Mouse (Mus musculus) C2C12 (cell line): ENCODE results near the gene Rpl35a. TPM values are rescaled to one million over a fixed set of nuclear protein-coding genes. Genes with fewer than 3 reads are reported as not detected.

Source experiments
- H3K27me3 ChIP-seq: one replicate; pipeline ENCODE4 v1.6.1; 2011; ENCODE audit not compliant: control insufficient read depth, insufficient read depth, insufficient read length
- H3K36me3 ChIP-seq: one replicate; pipeline ENCODE4 v1.6.1; 2011; ENCODE audit not compliant: control insufficient read depth, insufficient read depth
- H3K4me3 ChIP-seq: one replicate; pipeline ENCODE4 v1.5.1; 2011; ENCODE audit warnings: mild to moderate bottlenecking, control low read depth; ENCODE audit not compliant: poor library complexity, insufficient read depth, severe bottlenecking
- H3K79me2 ChIP-seq: one replicate; pipeline ENCODE4 v1.6.1; 2011; ENCODE audit not compliant: control insufficient read depth, insufficient read depth
- H3K79me3 ChIP-seq: one replicate; pipeline ENCODE4 v1.6.1; 2011; ENCODE audit warnings: low read depth, control low read depth
- H3ac ChIP-seq: one replicate; pipeline ENCODE3; 2011; ENCODE audit warnings: low read depth; ENCODE audit not compliant: control insufficient read depth, insufficient read length
- CEBPB ChIP-seq: IDR thresholded peaks from one replicate; pipeline ENCODE4 v1.6.1; 2011; ENCODE audit warnings: low read depth, mild to moderate bottlenecking, control low read depth, moderate library complexity
- CTCF ChIP-seq: IDR thresholded peaks from one replicate; pipeline ENCODE4 v1.5.1; 2011; ENCODE audit not compliant: control insufficient read depth, insufficient read depth, insufficient read length
- FOSL1 ChIP-seq: IDR thresholded peaks from one replicate; pipeline ENCODE4 v1.8.0; 2011; ENCODE audit warnings: mild to moderate bottlenecking, low read length; ENCODE audit not compliant: poor library complexity, insufficient read depth, severe bottlenecking
- MAX ChIP-seq: IDR thresholded peaks from one replicate; pipeline ENCODE4 v1.6.1; 2011; ENCODE audit warnings: mild to moderate bottlenecking, control low read depth
- MYOD1 ChIP-seq: IDR thresholded peaks from one replicate; pipeline ENCODE4 v1.6.1; 2011; ENCODE audit warnings: low read depth; ENCODE audit not compliant: control insufficient read depth, insufficient read length
- MYOG ChIP-seq: IDR thresholded peaks from one replicate; pipeline ENCODE4 v1.6.1; 2011; ENCODE audit not compliant: control insufficient read depth, insufficient read length; ENCODE audit errors: extremely low read depth
- USF1 ChIP-seq: IDR thresholded peaks from one replicate; pipeline ENCODE4 v1.6.1; 2011; ENCODE audit warnings: low read depth, mild to moderate bottlenecking, control low read depth, moderate library complexity
- polyA plus RNA-seq: library from polyadenylated mRNA; unstranded; fragments of >200 nt; fragmentation: generic; extraction: Trizol; gene quantifications from one replicate; pipeline ENCODE4 v1.2.1, GENCODE M21; 2012; ENCODE audit warnings: missing spikeins

Rpl35a gene
- polyA plus RNA-seq, 1 experiment: 3,163 TPM

GRCm38 (mm10) chr16:33014921-33015320 is 41.3 kb upstream of the Rpl35a start:
- H3K4me3 ChIP-seq: no peak overlapping the region
- peaks cover 37% of the 10 kb centered on the region for H3K36me3 ChIP-seq
- no peaks in the 10 kb centered on the region for H3K27me3 ChIP-seq

GRCm38 (mm10) chr16:33015396-33015907 is 40.8 kb upstream of the Rpl35a start:
- no peaks in the 10 kb centered on the region for H3K79me3 ChIP-seq
- peaks cover 33% of the 10 kb centered on the region for H3K36me3 ChIP-seq
- no peak overlapping the region for H3K4me3 ChIP-seq
- H3ac ChIP-seq: no peak overlapping the region
- H3K79me2 ChIP-seq: no peaks in the 10 kb centered on the region
- TF ChIP-seq USF1 (no peak), CEBPB (no peak), MYOG (no peak), FOSL1 (no peak), MAX (no peak), CTCF (no peak), MYOD1 (no peak)
- no peaks in the 10 kb centered on the region for H3K27me3 ChIP-seq

More at GRCm38 (mm10) chr16:33014921-33015320, 41.3 kb upstream of the Rpl35a start:
- no peak overlapping the region for H3ac ChIP-seq
- TF ChIP-seq CEBPB: no peak
- TF ChIP-seq MYOG: no peak
- no peak for TF ChIP-seq USF1
- TF ChIP-seq FOSL1: no peak
- no peak for TF ChIP-seq MYOD1
- TF ChIP-seq CTCF: no peak
- no peak for TF ChIP-seq MAX
- no peaks in the 10 kb centered on the region for H3K79me3 ChIP-seq
- no peaks in the 10 kb centered on the region for H3K79me2 ChIP-seq

- TF ChIP-seq MAX: no peak
- Histone ChIP-seq H3K4me3 (no peak overlapping the region), H3K79me2 (no peaks in the 10 kb centered on the region), H3K27me3 (no peaks in the 10 kb centered on the region), H3K36me3 (peaks cover 29% of the 10 kb centered on the region), H3K79me3 (no peaks in the 10 kb centered on the region), H3ac (no peak overlapping the region)
These were observed 40.3 kb upstream of the Rpl35a start for GRCm38 (mm10) chr16:33015986-33016385.

DNA sequence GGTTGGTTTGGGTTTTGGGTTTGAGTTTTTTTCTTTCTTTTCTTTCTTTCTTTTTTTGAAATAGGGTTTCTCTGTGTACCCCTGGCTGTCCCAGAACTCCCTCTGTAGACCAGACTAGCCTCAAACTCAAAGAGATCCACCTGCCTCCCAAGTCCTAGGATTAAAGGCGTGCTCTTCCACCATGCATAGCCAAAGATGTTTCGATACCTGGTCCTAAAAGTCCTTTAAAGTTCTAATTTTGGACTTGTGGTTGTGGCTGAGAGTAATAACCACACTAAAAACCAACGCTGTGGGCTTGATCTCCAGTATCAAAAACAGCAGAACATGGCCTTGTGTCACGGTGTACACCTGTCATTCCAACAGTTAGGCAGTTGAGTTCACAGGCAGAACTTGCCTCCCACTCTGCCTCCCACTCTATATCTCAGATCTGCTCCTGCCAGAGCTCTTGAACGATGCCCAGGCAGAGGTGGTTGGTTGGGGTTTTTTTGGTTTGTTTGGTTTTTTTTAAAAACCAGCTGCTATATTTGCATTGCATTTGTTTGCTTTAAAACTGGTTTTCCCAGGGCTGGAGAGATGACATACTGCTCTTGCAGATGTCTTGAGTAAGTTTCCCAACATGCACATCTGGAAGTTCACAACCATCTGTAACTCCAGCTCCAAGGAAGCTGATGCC is 38.4 kb upstream of the Rpl35a start:
- no peaks in the 10 kb centered on the region for H3K79me3 ChIP-seq
- no peak overlapping the region for H3ac ChIP-seq
- no peaks in the 10 kb centered on the region for H3K79me2 ChIP-seq
- H3K27me3 ChIP-seq: no peaks in the 10 kb centered on the region
- H3K36me3 ChIP-seq: peaks cover 26% of the 10 kb centered on the region
- H3K4me3 ChIP-seq: no peak overlapping the region
- no peak for TF ChIP-seq MYOD1
- TF ChIP-seq MYOG: no peak
- TF ChIP-seq MAX: no peak
- no peak for TF ChIP-seq CTCF
- TF ChIP-seq USF1: no peak
- TF ChIP-seq CEBPB: no peak
- no peak for TF ChIP-seq FOSL1

DNA sequence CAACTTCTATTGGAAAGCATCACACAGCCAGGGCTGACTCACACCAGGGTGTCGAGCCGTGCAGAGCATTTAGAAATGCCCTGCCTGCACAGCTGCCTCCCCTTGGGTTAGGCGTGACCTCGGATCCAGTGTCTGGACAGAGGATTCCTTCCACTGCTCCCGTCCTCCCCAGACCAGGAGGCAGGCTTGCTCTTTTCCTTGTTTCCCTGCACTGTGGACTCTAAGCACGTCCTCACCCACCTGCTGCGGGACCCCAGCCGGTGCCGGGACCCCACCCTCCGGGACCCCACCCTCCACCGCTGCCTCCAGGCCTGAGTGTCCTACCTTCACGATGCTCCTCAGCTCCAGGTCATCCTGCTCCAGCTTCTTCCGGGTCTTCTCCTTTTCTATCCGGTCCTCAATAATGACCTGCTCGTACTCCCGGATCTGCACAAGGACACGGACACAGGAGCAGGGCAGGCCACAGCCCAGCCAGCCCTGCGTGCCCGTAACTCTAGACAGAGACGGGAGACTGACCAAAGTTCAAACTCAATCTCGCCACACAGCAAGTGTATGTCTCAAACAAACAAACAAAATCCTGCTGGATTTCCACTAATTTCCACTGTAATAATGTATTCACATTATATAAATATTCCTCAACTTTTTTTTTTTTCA is 37.0 kb upstream of the Rpl35a start:
- H3K79me2 ChIP-seq: no peaks in the 10 kb centered on the region
- H3ac ChIP-seq: no peak overlapping the region
- peaks cover 11% of the 10 kb centered on the region for H3K36me3 ChIP-seq
- no peaks in the 10 kb centered on the region for H3K79me3 ChIP-seq
- no peak overlapping the region for H3K4me3 ChIP-seq
- TF ChIP-seq CEBPB (no peak), FOSL1 (no peak), MYOG (no peak), CTCF (no peak), MAX (no peak), MYOD1 (no peak), USF1 (no peak)
- no peaks in the 10 kb centered on the region for H3K27me3 ChIP-seq

DNA sequence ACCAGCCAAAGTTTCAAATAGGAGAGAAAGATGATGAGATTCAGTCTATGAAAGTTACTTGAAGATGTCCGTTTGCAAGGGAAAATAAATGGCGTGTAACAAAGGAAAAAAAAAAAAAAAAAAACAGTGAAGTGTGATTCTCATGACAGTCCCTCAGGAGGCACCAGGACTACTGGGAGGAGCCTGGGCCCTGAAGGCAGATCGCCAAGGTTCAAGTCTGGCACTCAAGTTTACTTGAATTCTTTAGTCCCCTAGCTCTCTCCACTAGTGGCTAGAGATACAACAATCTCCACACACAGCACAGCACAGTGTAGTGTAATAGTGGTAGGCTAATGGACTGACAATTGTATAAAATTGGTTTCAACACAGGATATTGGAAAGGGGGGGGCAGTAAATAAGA is 34.9 kb upstream of the Rpl35a start:
- H3K79me2 ChIP-seq: no peaks in the 10 kb centered on the region
- TF ChIP-seq USF1 (no peak), MAX (no peak), CEBPB (no peak), MYOG (no peak)

More for the DNA sequence above, 34.9 kb upstream of the Rpl35a start:
- Histone ChIP-seq H3ac (no peak overlapping the region), H3K36me3 (peaks cover 1% of the 10 kb centered on the region), H3K79me3 (no peaks in the 10 kb centered on the region), H3K4me3 (no peak overlapping the region), H3K27me3 (no peaks in the 10 kb centered on the region)
